Mouse (Mus musculus): ENCODE results near the gene Gm49405. TPM values are rescaled to one million over a fixed set of nuclear protein-coding genes. Genes with fewer than 3 reads are reported as not detected.

Gene Gm49405
- polyA plus RNA-seq, 1 experiment from 2014 or later, result 5.4 TPM

DNA sequence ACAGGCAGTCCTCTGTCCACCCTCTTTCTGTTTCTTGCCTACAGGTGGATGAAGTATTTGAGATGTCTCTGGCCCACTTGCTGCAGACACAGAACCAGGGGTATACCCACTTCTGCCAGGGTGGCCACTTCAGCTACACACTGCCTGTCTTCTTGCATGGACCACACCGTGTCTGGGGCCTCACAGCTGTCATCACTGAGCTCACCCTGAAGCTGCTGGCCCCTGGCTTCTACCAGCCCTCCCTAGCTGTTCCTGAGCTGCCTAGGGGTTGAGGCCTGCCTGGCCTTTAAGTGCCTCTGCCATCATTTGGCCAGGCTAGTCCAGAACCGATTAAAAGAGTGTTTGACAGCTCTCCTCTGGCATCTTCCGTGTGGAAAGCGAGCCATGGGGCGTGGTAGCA, 1.3 kb downstream of the Gm49405 start:
- Histone ChIP-seq H3K27me3 (peaks cover 8% of the 10 kb centered on the region; the same call in 1 of the 2 replicates), H3K36me3 (ENCODE audit: poor library complexity, severe bottlenecking) (peaks cover 17% of the 10 kb centered on the region), H3K4me2 (peak overlapping the region; percentile 83), H3K9me3 (replicated peaks) (no peaks in the 10 kb centered on the region), H3K4me1 (peaks cover 17% of the 10 kb centered on the region), H3K4me3 (no peak overlapping the region; the same call in 1 of the 2 replicates), H3K9ac (peak overlapping the region; percentile 86), H3K27ac (no peak overlapping the region)
- no peak for ATAC-seq
- WGBS, result 89% methylated on average over 5 of the region's 5 CpGs

GRCm38 (mm10) chr19:4003112-4003511, 2.7 kb downstream of the Gm49405 start, which contains the start of gene Doc2g:
Gene Doc2g (plus strand): TSS chr19:4003313.
- Histone ChIP-seq H3K9ac (no peak within 1 kb of the TSS), H3K9me3 (replicated peaks) (no peaks in the 10 kb centered on the region), H3K36me3 (ENCODE audit: poor library complexity, severe bottlenecking) (peaks cover 31% of the 10 kb centered on the region), H3K27me3 (peaks cover 2% of the 10 kb centered on the region; the same call in 1 of the 2 replicates), H3K4me3 (no peak within 1 kb of the TSS), H3K4me1 (peaks cover 17% of the 10 kb centered on the region), H3K27ac (no peak within 1 kb of the TSS), H3K4me2 (no peak within 1 kb of the TSS)
- 78% methylated on average over 1 of the region's 1 CpGs for WGBS
- no peak for ATAC-seq

GRCm38 (mm10) chr19:4003641-4004040, 3.2 kb downstream of the Gm49405 start:
- Histone ChIP-seq H3K4me1 (peaks cover 17% of the 10 kb centered on the region), H3K36me3 (ENCODE audit: poor library complexity, severe bottlenecking) (peaks cover 36% of the 10 kb centered on the region), H3K9ac (no peak overlapping the region), H3K9me3 (replicated peaks) (no peaks in the 10 kb centered on the region), H3K4me2 (no peak overlapping the region), H3K4me3 (no peak overlapping the region), H3K27me3 (no peaks in the 10 kb centered on the region; the same call in 1 of the 2 replicates), H3K27ac (no peak overlapping the region)
- ATAC-seq, result no peak
- 86% methylated on average over 12 of the region's 12 CpGs for WGBS

DNA sequence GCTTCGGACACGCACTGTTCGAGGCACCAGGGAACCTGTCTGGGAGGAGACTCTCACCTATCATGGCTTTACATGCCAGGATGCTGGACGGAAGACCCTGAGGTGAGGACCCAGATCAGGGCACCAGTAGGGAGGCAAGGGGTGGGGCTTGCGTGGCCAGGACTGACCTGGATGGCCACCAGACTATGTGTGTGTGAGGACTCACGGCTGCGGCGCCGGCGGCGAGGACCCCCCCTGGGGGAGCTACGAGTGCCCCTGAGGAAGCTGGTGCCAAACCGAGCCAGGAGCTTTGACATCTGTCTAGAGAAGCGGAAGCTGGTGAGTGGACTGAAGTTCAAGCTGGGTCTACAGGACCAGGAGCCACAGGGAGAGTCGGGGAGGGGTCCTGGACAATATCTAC, 3.9 kb downstream of the Gm49405 start:
- ATAC-seq, result no peak
- no peak overlapping the region for H3K4me3 ChIP-seq
- peaks cover 43% of the 10 kb centered on the region for H3K36me3 ChIP-seq (ENCODE audit: poor library complexity, severe bottlenecking)
- WGBS, result 89% methylated on average over 15 of the region's 15 CpGs
- H3K27me3 ChIP-seq, result no peaks in the 10 kb centered on the region; the same call in 1 of the 2 replicates
- H3K9ac ChIP-seq, result no peak overlapping the region
- H3K4me2 ChIP-seq, result no peak overlapping the region
- H3K27ac ChIP-seq, result no peak overlapping the region
- H3K9me3 ChIP-seq (replicated peaks), result no peaks in the 10 kb centered on the region
- peaks cover 17% of the 10 kb centered on the region for H3K4me1 ChIP-seq

- Histone ChIP-seq H3K27ac (no peak overlapping the region), H3K9me3 (replicated peaks) (no peaks in the 10 kb centered on the region), H3K36me3 (ENCODE audit: poor library complexity, severe bottlenecking) (peaks cover 51% of the 10 kb centered on the region), H3K4me3 (no peak overlapping the region), H3K27me3 (no peaks in the 10 kb centered on the region; the same call in 1 of the 2 replicates), H3K4me2 (no peak overlapping the region), H3K9ac (no peak overlapping the region), H3K4me1 (peaks cover 10% of the 10 kb centered on the region)
- WGBS, result 90% methylated on average over 9 of the region's 9 CpGs
- ATAC-seq, result no peak
Measured at GRCm38 (mm10) chr19:4005091-4005490, 4.7 kb downstream of the Gm49405 start.

DNA sequence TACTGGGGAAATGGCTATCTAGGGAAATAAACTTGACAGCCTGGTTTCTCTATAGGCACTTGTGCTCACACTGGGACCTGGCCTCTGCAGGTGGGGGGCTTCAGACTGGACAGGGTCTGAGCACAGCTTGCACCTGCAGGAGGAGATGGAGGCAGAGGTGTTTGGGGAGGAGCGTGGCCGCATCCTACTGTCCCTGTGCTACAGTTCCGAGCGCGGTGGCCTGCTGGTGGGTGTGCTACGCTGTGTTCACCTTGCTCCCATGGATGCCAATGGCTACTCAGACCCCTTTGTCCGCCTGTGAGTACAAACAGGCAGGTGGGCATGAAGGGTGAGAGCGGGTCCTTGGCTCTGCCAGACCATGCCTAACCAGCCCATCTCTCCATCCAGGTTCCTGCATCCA, 5.5 kb downstream of the Gm49405 start:
- Histone ChIP-seq H3K4me1 (peaks cover 10% of the 10 kb centered on the region), H3K36me3 (ENCODE audit: poor library complexity, severe bottlenecking) (peaks cover 55% of the 10 kb centered on the region), H3K4me3 (no peak overlapping the region), H3K9ac (no peak overlapping the region), H3K9me3 (replicated peaks) (no peaks in the 10 kb centered on the region), H3K4me2 (no peak overlapping the region), H3K27ac (no peak overlapping the region), H3K27me3 (no peaks in the 10 kb centered on the region; the same call in 1 of the 2 replicates)
- WGBS, result 95% methylated on average over 8 of the region's 8 CpGs
- no peak for ATAC-seq

DNA sequence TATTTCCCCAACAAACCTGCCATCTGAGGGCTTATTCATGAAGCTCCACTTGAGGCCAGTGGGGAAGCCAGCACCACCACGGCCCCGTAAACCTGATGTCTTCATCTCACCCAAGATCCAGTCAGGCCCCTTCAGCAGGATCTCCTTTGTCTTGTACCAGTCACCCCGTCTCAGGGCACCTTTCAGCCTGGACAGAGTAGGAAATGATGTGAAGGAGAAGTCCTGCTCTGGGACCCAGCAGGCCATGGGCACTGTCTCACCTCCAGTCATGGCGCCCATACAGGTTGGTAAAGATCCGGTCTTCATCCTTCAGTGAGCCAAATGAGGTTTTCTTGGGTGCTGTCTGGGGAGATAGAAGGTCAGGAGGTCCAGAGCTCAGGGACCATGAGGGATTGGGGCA, 10.7 kb downstream of the Gm49405 start:
- no peaks in the 10 kb centered on the region for H3K9me3 ChIP-seq (replicated peaks)
- peaks cover 13% of the 10 kb centered on the region for H3K4me1 ChIP-seq
- H3K27me3 ChIP-seq, result no peaks in the 10 kb centered on the region
- no peak overlapping the region for H3K4me3 ChIP-seq
- H3K9ac ChIP-seq, result no peak overlapping the region; the same call in 1 of the 2 replicates
- H3K27ac ChIP-seq, result no peak overlapping the region
- H3K4me2 ChIP-seq, result peak overlapping the region; percentile 79; the same call in 1 of the 2 replicates
- peaks cover 44% of the 10 kb centered on the region for H3K36me3 ChIP-seq (ENCODE audit: poor library complexity, severe bottlenecking)
- no peak for ATAC-seq
- 93% methylated on average over 5 of the region's 5 CpGs for WGBS

- under 1% methylated on average over 45 of the region's 45 CpGs for WGBS
- H3K4me2 ChIP-seq, result peak within 1 kb of the TSS; percentile 79
Measured at GRCm38 (mm10) chr19:4012432-4013022, 12.1 kb downstream of the Gm49405 start, which contains the start of gene Ndufv1. Gene Ndufv1 (minus strand): TSS chr19:4012806.

GRCm38 (mm10) chr19:4013066-4013465, 12.6 kb downstream of the Gm49405 start:
- Histone ChIP-seq H3K27me3 (no peaks in the 10 kb centered on the region), H3K4me2 (peak overlapping the region; percentile 79), H3K27ac (no peak overlapping the region), H3K4me1 (peaks cover 13% of the 10 kb centered on the region), H3K9ac (peak overlapping the region; percentile 31; the same call in 1 of the 2 replicates), H3K4me3 (peak overlapping the region; percentile 80), H3K9me3 (replicated peaks) (no peaks in the 10 kb centered on the region), H3K36me3 (ENCODE audit: poor library complexity, severe bottlenecking) (peaks cover 24% of the 10 kb centered on the region)
- WGBS, result 25% methylated on average over 9 of the region's 9 CpGs
- no peak; the same call in 1 of the 2 replicates for ATAC-seq

More at GRCm38 (mm10) chr19:4012432-4013022, 12.1 kb downstream of the Gm49405 start, which contains the start of gene Ndufv1:
- Histone ChIP-seq H3K36me3 (ENCODE audit: poor library complexity, severe bottlenecking) (peaks cover 30% of the 10 kb centered on the region), H3K9me3 (replicated peaks) (no peaks in the 10 kb centered on the region), H3K4me1 (peaks cover 13% of the 10 kb centered on the region), H3K27me3 (no peaks in the 10 kb centered on the region), H3K4me3 (peak within 1 kb of the TSS; percentile 80), H3K9ac (peak within 1 kb of the TSS; percentile 80), H3K27ac (peak within 1 kb of the TSS; percentile 48)
- peak; percentile 100 for ATAC-seq

DNA sequence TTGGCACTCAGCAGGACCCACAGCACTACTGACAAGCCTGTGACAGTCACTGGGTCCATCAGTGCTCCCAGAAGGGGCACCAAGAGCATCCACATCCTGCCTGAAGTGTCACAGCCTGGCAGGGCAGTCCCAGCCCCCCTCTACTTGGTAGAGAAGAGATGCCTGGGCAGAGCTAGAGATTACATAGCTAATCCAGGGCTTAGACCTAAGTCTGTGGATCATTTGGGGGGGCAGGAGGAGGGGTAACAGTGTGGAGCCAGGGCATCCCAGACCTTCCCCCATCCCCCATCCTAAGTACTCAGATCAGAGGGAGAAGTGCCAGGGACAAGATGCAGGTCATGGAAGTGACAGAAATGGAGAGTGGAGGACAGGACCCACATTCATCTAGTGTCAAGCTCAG, 14.4 kb downstream of the Gm49405 start:
- Histone ChIP-seq H3K4me2 (no peak overlapping the region), H3K36me3 (ENCODE audit: poor library complexity, severe bottlenecking) (peaks cover 7% of the 10 kb centered on the region), H3K27me3 (no peaks in the 10 kb centered on the region), H3K9me3 (replicated peaks) (no peaks in the 10 kb centered on the region), H3K4me3 (no peak overlapping the region), H3K9ac (peak overlapping the region; percentile 1), H3K4me1 (peaks cover 22% of the 10 kb centered on the region), H3K27ac (no peak overlapping the region)
- ATAC-seq, result no peak

GRCm38 (mm10) chr19:4015635-4016034, 15.2 kb downstream of the Gm49405 start:
- Histone ChIP-seq H3K4me2 (no peak overlapping the region), H3K9ac (no peak overlapping the region), H3K27ac (no peak overlapping the region), H3K4me1 (peaks cover 22% of the 10 kb centered on the region), H3K27me3 (no peaks in the 10 kb centered on the region), H3K36me3 (ENCODE audit: poor library complexity, severe bottlenecking) (no peaks in the 10 kb centered on the region), H3K9me3 (replicated peaks) (no peaks in the 10 kb centered on the region), H3K4me3 (no peak overlapping the region)
- no peak for ATAC-seq
- 53% methylated on average over 5 of the region's 5 CpGs for WGBS

GRCm38 (mm10) chr19:4017921-4018587, 17.6 kb downstream of the Gm49405 start:
- H3K4me3 ChIP-seq, result no peak overlapping the region
- H3K4me2 ChIP-seq, result no peak overlapping the region
- no peaks in the 10 kb centered on the region for H3K9me3 ChIP-seq (replicated peaks)
- no peak overlapping the region for H3K9ac ChIP-seq
- no peak for ATAC-seq
- H3K27me3 ChIP-seq, result no peaks in the 10 kb centered on the region
- H3K36me3 ChIP-seq (ENCODE audit: poor library complexity, severe bottlenecking), result no peaks in the 10 kb centered on the region
- H3K4me1 ChIP-seq, result peaks cover 9% of the 10 kb centered on the region; the same call in 1 of the 2 replicates
- H3K27ac ChIP-seq, result no peak overlapping the region
- 64% methylated on average over 10 of the region's 10 CpGs for WGBS
